Mouse (Mus musculus) testis, adult 2 months (tissue): ENCODE results near the gene Gse1. TPM values are rescaled to one million over a fixed set of nuclear protein-coding genes. Genes with fewer than 3 reads are reported as not detected.

Source experiments
- H3K27ac ChIP-seq: fragments of 200-500 bp; 2 replicates; pipeline ENCODE4 v1.5.1; 2012; ENCODE audit warnings: low read depth, low read length; ENCODE audit not compliant: control insufficient read depth, insufficient read depth
- H3K27me3 ChIP-seq: fragments of 200-500 bp; 2 replicates; pipeline ENCODE4 v1.6.1; 2012; ENCODE audit warnings: mild to moderate bottlenecking, low read length, moderate library complexity; ENCODE audit not compliant: control insufficient read depth, insufficient read depth
- H3K36me3 ChIP-seq: fragments of 200-500 bp; 2 replicates; pipeline ENCODE4 v1.6.1; 2012; ENCODE audit warnings: mild to moderate bottlenecking, low read length; ENCODE audit not compliant: control insufficient read depth, insufficient read depth
- H3K4me1 ChIP-seq: fragments of 200-500 bp; 2 replicates; pipeline ENCODE4 v1.6.1; 2012; ENCODE audit warnings: low read length; ENCODE audit not compliant: control insufficient read depth, insufficient read depth
- H3K4me3 ChIP-seq: fragments of 200-500 bp; 2 replicates; pipeline ENCODE4 v1.5.1; 2012; ENCODE audit warnings: low read depth, mild to moderate bottlenecking, low read length, moderate library complexity, mixed read lengths; ENCODE audit not compliant: control insufficient read depth
- CTCF ChIP-seq: fragments of 200-500 bp; IDR thresholded peaks from 2 replicates; pipeline ENCODE4 v1.5.1; 2012; ENCODE audit warnings: low read depth, mild to moderate bottlenecking, inconsistent platforms, low read length, moderate library complexity; ENCODE audit not compliant: control insufficient read depth, insufficient read depth, insufficient replicate concordance
- POLR2A ChIP-seq: fragments of 200-500 bp; IDR thresholded peaks from 2 replicates; pipeline ENCODE4 v1.6.1; 2012; ENCODE audit warnings: low read depth, mild to moderate bottlenecking, inconsistent platforms, low read length, moderate library complexity; ENCODE audit not compliant: control insufficient read depth
- polyA plus RNA-seq: library from polyadenylated mRNA; depleted of rRNA; stranded (reverse); fragments of >200 nt; gene quantifications from 2 replicates; pipeline ENCODE4 v1.2.3, GENCODE M21; 2012

The Gse1 gene
- polyA plus RNA-seq, 1 experiment: 4.0 TPM

DNA sequence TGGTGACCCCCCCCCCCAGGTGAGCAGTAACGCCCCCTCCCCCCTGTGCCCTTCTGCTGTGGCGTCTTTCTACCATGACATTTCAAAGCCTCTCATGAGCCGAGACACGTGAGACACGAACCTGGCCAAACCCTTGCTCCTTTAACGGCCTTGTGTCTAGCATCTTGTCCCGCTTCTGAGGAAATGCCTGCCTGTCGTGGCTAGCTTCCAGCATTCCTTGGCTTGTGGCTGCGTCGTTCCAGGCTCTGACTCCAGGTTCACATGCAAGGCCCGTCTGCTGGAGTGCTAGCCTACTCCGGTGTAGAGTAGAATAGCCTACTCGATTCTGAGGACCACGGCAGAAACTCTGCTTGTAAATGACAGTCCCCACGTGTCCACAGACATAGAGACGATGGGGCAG, 150.1 kb downstream of the Gse1 start:
- TF ChIP-seq POLR2A (no peak), CTCF (no peak)
- Histone ChIP-seq H3K36me3 (no peaks in the 10 kb centered on the region), H3K4me1 (no peaks in the 10 kb centered on the region; the same call in 1 of the 2 replicates), H3K4me3 (no peak overlapping the region), H3K27me3 (no peaks in the 10 kb centered on the region), H3K27ac (no peak overlapping the region)

GRCm38 (mm10) chr8:120379015-120379414, 150.8 kb downstream of the Gse1 start:
- no peak overlapping the region for H3K4me3 ChIP-seq
- TF ChIP-seq CTCF (no peak), POLR2A (no peak)
- H3K27ac ChIP-seq: no peak overlapping the region
- H3K27me3 ChIP-seq: no peaks in the 10 kb centered on the region
- H3K4me1 ChIP-seq: no peaks in the 10 kb centered on the region; the same call in 1 of the 2 replicates
- H3K36me3 ChIP-seq: no peaks in the 10 kb centered on the region

GRCm38 (mm10) chr8:120381865-120382264, 153.6 kb downstream of the Gse1 start:
- Histone ChIP-seq H3K27me3 (no peaks in the 10 kb centered on the region), H3K36me3 (no peaks in the 10 kb centered on the region), H3K4me1 (no peaks in the 10 kb centered on the region; the same call in 1 of the 2 replicates), H3K4me3 (no peak overlapping the region), H3K27ac (no peak overlapping the region)
- TF ChIP-seq CTCF: no peak
- no peak for TF ChIP-seq POLR2A

DNA sequence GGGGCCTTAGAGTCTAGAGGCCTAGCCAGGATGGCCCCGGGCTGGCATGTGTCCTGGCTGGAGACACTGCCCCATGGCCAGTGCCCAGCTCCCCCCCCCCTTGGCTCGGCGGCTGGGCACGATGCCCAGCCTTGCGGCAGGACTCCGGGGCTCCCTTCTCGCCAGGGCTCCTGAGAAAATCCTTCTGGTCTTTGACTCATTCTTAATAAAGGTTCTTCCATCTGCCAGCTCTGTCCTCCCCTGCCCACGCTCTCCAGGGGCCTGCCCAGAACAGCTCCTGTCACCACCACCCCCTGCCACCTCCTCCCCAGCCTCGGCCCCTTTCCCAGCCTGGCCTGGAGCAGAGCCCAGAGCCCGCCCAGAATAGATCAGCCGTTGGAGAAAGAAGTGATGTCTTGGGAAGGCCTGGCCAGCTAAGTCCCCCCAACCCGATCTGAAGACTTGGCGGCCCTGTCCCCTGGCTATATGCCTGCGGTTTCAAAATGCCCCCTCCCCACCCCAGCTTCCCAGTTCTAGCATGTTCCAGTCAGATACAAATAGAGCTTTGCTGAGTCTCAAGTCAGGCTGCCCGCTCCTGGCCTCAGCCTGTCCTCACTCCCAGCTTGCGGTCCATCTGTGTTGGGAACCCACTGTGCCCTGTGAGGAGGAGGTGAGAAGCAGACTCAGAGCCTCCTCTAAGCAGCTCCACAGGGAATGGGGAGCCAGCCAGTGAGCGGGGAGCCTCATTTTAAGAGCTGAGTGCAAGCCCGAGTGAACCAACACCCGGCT, 154.4 kb downstream of the Gse1 start:
- Histone ChIP-seq H3K27ac (no peak overlapping the region), H3K27me3 (no peaks in the 10 kb centered on the region), H3K36me3 (no peaks in the 10 kb centered on the region), H3K4me3 (no peak overlapping the region), H3K4me1 (no peaks in the 10 kb centered on the region; the same call in 1 of the 2 replicates)
- TF ChIP-seq CTCF: no peak
- TF ChIP-seq POLR2A: no peak

DNA sequence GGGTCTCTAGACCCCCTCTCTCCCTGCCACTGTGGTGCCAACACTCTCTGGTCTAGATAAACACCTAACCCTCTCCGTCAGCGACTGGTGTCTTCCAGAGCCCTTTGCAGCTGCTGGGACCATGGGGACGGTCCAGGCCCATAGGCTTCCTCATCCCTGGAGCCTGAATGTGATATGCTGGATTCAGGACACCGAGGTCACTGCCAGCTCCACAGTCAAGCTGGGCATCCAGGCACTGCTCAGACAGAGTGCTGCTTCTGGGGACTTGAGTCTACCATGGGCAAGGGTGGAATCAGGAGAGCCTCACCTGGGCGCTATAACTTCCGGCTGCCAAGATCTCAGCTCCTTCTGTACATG, 154.9 kb downstream of the Gse1 start:
- Histone ChIP-seq H3K4me1 (no peaks in the 10 kb centered on the region; the same call in 1 of the 2 replicates), H3K27ac (no peak overlapping the region), H3K27me3 (no peaks in the 10 kb centered on the region), H3K36me3 (no peaks in the 10 kb centered on the region), H3K4me3 (no peak overlapping the region)
- TF ChIP-seq POLR2A (no peak), CTCF (no peak)

- H3K27me3 ChIP-seq: no peaks in the 10 kb centered on the region
- H3K27ac ChIP-seq: no peak overlapping the region
- no peaks in the 10 kb centered on the region for H3K36me3 ChIP-seq
- TF ChIP-seq POLR2A (no peak), CTCF (no peak)
- no peak overlapping the region for H3K4me3 ChIP-seq
- no peaks in the 10 kb centered on the region for H3K4me1 ChIP-seq
Observed at GRCm38 (mm10) chr8:120383713-120384112, 155.5 kb downstream of the Gse1 start.

DNA sequence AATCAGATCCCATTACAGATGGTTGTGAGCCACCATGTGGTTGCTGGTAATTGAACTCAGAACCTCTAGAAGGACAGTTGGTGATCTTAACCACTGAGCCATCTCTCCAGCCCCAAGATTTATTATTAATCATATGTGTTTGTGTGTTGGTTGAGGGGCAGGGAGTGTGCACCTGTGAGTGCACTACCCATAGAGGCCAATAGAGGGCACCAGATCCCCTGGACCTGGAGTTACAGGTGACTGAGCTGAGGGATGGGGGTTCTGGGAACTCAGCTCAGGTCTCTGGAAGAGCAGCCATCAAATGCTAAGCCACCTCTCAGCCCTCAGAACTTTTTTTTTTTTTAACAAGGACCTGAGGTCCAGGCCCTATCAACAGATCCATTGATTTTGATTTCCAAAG, 156.5 kb downstream of the Gse1 start:
- TF ChIP-seq CTCF: peak; percentile 84; the same call in 1 of the 2 replicates
- no peak for TF ChIP-seq POLR2A
- Histone ChIP-seq H3K36me3 (no peaks in the 10 kb centered on the region), H3K4me1 (no peaks in the 10 kb centered on the region), H3K27me3 (no peaks in the 10 kb centered on the region), H3K27ac (no peak overlapping the region), H3K4me3 (no peak overlapping the region)

GRCm38 (mm10) chr8:120388246-120388645, 160.0 kb downstream of the Gse1 start:
- TF ChIP-seq CTCF (no peak), POLR2A (no peak)
- Histone ChIP-seq H3K27me3 (no peaks in the 10 kb centered on the region), H3K4me3 (no peak overlapping the region), H3K36me3 (no peaks in the 10 kb centered on the region), H3K4me1 (no peaks in the 10 kb centered on the region), H3K27ac (no peak overlapping the region)
